Mouse (Mus musculus) lung, postnatal 14 days (tissue): ENCODE measurements around the gene Ispd.

Source experiments
- DNase-seq: peaks from one replicate; pipeline ENCODE4 v3.0.0; 2021

The Ispd gene

GRCm38 (mm10) chr12:36570414-36571095 lies 189.3 kb downstream of the Ispd start:
- DNase-seq: no peak

GRCm38 (mm10) chr12:36584828-36585227 lies 203.6 kb downstream of the Ispd start:
- no peak for DNase-seq

- DNase-seq: no peak
Measured at GRCm38 (mm10) chr12:36597539-36598250, 216.4 kb downstream of the Ispd start.

- DNase-seq: no peak
Measured at GRCm38 (mm10) chr12:36621960-36622736, 240.9 kb downstream of the Ispd start.

- DNase-seq: no peak
Measured at GRCm38 (mm10) chr12:36627204-36627603, 246.0 kb downstream of the Ispd start.

GRCm38 (mm10) chr12:36632427-36632826 lies 251.2 kb downstream of the Ispd start:
- DNase-seq: no peak

- DNase-seq: no peak
Measured at GRCm38 (mm10) chr12:36647514-36647913, 266.3 kb downstream of the Ispd start.

- DNase-seq: peak; percentile 55
Measured at GRCm38 (mm10) chr12:36662496-36662895, 281.2 kb downstream of the Ispd start.

- no peak for DNase-seq
Measured at GRCm38 (mm10) chr12:36664783-36665182, 283.5 kb downstream of the Ispd start.

- no peak for DNase-seq
Measured at GRCm38 (mm10) chr12:36666771-36667170, 285.5 kb downstream of the Ispd start.

- DNase-seq: no peak
Measured at GRCm38 (mm10) chr12:36670164-36670908, 289.1 kb downstream of the Ispd start.

- DNase-seq: peak; percentile 4
Measured at GRCm38 (mm10) chr12:36670915-36671579, 289.8 kb downstream of the Ispd start.

- DNase-seq: no peak
Measured at GRCm38 (mm10) chr12:36674481-36674880, 293.2 kb downstream of the Ispd start.

- DNase-seq: no peak
Measured at GRCm38 (mm10) chr12:36678220-36678619, 297.0 kb downstream of the Ispd start.

- no peak for DNase-seq
Measured at GRCm38 (mm10) chr12:36680883-36681505, 299.7 kb downstream of the Ispd start.

- DNase-seq: no peak
Measured at GRCm38 (mm10) chr12:36681779-36682178, 300.5 kb downstream of the Ispd start.

- DNase-seq: no peak
Measured at GRCm38 (mm10) chr12:36694072-36694471, 312.8 kb downstream of the Ispd start.

- DNase-seq: no peak
Measured at GRCm38 (mm10) chr12:36704380-36704779, 323.1 kb downstream of the Ispd start.

- DNase-seq: no peak
Measured at GRCm38 (mm10) chr12:36708810-36709209, 327.6 kb downstream of the Ispd start.

GRCm38 (mm10) chr12:36713866-36714662 lies 332.8 kb downstream of the Ispd start:
- peak; percentile 43 for DNase-seq

GRCm38 (mm10) chr12:36717526-36717925 lies 336.3 kb downstream of the Ispd start:
- no peak for DNase-seq
